Comparison of ENCODE assay signal across 24 mouse cellular contexts in genomic region chr9:36856351-36856750, GRCm38 (mm10). TPM values are rescaled to one million over a fixed set of nuclear protein-coding genes. Genes with fewer than 3 reads are reported as not detected.
A peak's percentile ranks its signal among the peaks of the same experiment; 100 is the strongest.
DNase-seq lines count a peak whose midpoint lies in the region; TF ChIP-seq lines count a peak whose summit lies in the region.
"Had no signal": no experiment of that assay in that cellular context is flagged by ENCODE, and none has a peak within 500 bp of the region (broad histone marks: within the 10 kb centered on the region; RNA-seq: fewer than 3 reads in every experiment).

No protein-coding gene starts in this region.

- no peak overlapping the region for H3K4me3 ChIP-seq in left cerebral cortex, adult 2 months
- H3K4me3 ChIP-seq in brown adipose tissue, adult 24 weeks (ENCODE audit: insufficient read depth, low read depth, low read length), result no peak overlapping the region
- H3K4me3 ChIP-seq: embryonic facial prominence, embryonic 12.5 days; embryonic facial prominence, embryonic 15.5 days; gastrocnemius, adult 2 months; heart, adult 2 months; hindbrain, embryonic 12.5 days; hindbrain, embryonic 15.5 days; intestine, embryonic 15.5 days had no signal

- no peak for TF ChIP-seq CTCF in left cerebral cortex, adult 2 months (IDR thresholded peaks at IDR 0.05)

- DNase-seq in left cerebral cortex, adult 2 months (ENCODE audit: extremely low spot score in 1 of 2, low spot score in 2 of 2), result no peak
- no peak for DNase-seq in left cerebral cortex, adult 9 months (ENCODE audit: low spot score in 2 of 2)
- DNase-seq in adipocyte (ENCODE audit: low spot score), result peak; percentile 25
- no peak for DNase-seq in gastrocnemius, postnatal 10 days
- DNase-seq in kidney, adult 11 months, result no peak
- DNase-seq: adrenal gland, postnatal 10 days; adrenal gland, postnatal 36 days; cerebellum, adult 11-12 months; cerebellum, adult 8-10 months; cerebellum, postnatal 10 days; cerebellum, postnatal 36 days; embryo, embryonic 11 days; forebrain, postnatal 0 days; gastrocnemius, adult 2 months; gastrocnemius, postnatal 25 days; heart, adult 2 months had no signal

- H3K4me1 ChIP-seq in brown adipose tissue, adult 24 weeks (ENCODE audit: control insufficient read depth, insufficient read depth, insufficient read length, low read length), result peaks cover 7% of the 10 kb centered on the region; the same call in 1 of the 2 replicates
- H3K4me1 ChIP-seq: embryonic facial prominence, embryonic 12.5 days; embryonic facial prominence, embryonic 15.5 days; hindbrain, embryonic 15.5 days; intestine, embryonic 15.5 days had no signal

- H3K27ac ChIP-seq in left cerebral cortex, adult 2 months, result peak overlapping the region; percentile 24; the same call in 1 of the 2 replicates
- peak overlapping the region; percentile 21; the same call in 1 of the 2 replicates for H3K27ac ChIP-seq in brown adipose tissue, adult 24 weeks (replicated peaks; ENCODE audit: low read depth, low read length)
- H3K27ac ChIP-seq: embryonic facial prominence, embryonic 12.5 days; embryonic facial prominence, embryonic 15.5 days; gastrocnemius, adult 2 months; heart, adult 2 months; hindbrain, embryonic 12.5 days; hindbrain, embryonic 15.5 days; intestine, embryonic 15.5 days had no signal

- intact Hi-C loops in left cerebral cortex, adult 2 months (cut with DNase I), result no loop called here

RNA-seq across cellular contexts. Expression of gene Fez1, which starts 34.7 kb away (rescaled TPM):
- total RNA-seq in left cerebral cortex, adult 2 months (2021), result 100 to 1,000 TPM; 241 to 261 TPM
- polyA plus RNA-seq in brown adipose tissue, adult 24 weeks (2012; ENCODE audit: insufficient read depth, insufficient read length, missing spikeins), result 1.9 and 4.8 TPM in 2 replicates
- 1 to 10 TPM; 4.4 to 6.5 TPM for total RNA-seq in gastrocnemius, postnatal 10 days (2021)
- total RNA-seq: MEL had no signal
- polyA plus RNA-seq: activated CD4-positive, CD25-positive, alpha-beta regulatory T cell, adult 4 months had no signal

RNA-seq across cellular contexts. Expression of gene Ei24, which starts 59.2 kb away (rescaled TPM):
- 100 to 1,000 TPM; 109 to 111 TPM for total RNA-seq in left cerebral cortex, adult 2 months (2021)
- polyA plus RNA-seq in brown adipose tissue, adult 24 weeks (2012; ENCODE audit: insufficient read depth, insufficient read length, missing spikeins), result 81.5 and 85.9 TPM in 2 replicates
- 10 to 100 TPM; 46.6 to 56.8 TPM for total RNA-seq in gastrocnemius, postnatal 10 days (2021)

Comparison
In these comparisons a context has a peak if more than half of its experiments do, and no peak if none do; other contexts are left out.
1. RNA of gene Fez1, which starts 34.7 kb away (total RNA-seq): 241 to 261 TPM in left cerebral cortex, adult 2 months; 4.4 to 6.5 TPM in gastrocnemius, postnatal 10 days; every median in the first group is over 10 times any median in the second.